Mouse (Mus musculus) midbrain, embryonic 14.5 days (tissue): Measurements from ENCODE around the gene Nup133. TPM values are rescaled to one million over a fixed set of nuclear protein-coding genes. Genes with fewer than 3 reads are reported as not detected.

Experiments
- polyA plus RNA-seq: library from polyadenylated mRNA; unstranded; fragments of >200 nt; fragmentation: Nextera tagmentation; extraction: Ambion mirVana; gene quantifications from 2 replicates; pipeline ENCODE4 v1.2.1, GENCODE M21; 2014

The Nup133 gene
- polyA plus RNA-seq, 1 experiment from 2014 or later = 33.7 TPM

Other genes starting within 250 kb of the Nup133 start
- gene Rab4a, start 143.3 kb downstream of the Nup133 start, polyA plus RNA-seq = 69.8 and 75.8 TPM in 2 replicates
- 4.5 and 4.6 TPM in 2 replicates for gene Ccsap, start 89.1 kb downstream of the Nup133 start, polyA plus RNA-seq
- gene Acta1, start 54.5 kb downstream of the Nup133 start, polyA plus RNA-seq = 3.7 and 5.5 TPM in 2 replicates
- gene Abcb10, start 33.9 kb upstream of the Nup133 start, polyA plus RNA-seq = 15.6 and 18.4 TPM in 2 replicates
- gene Taf5l, start 72.1 kb upstream of the Nup133 start, polyA plus RNA-seq = 23.3 and 29.9 TPM in 2 replicates
- gene Urb2, start 72.2 kb upstream of the Nup133 start, polyA plus RNA-seq = 4.0 and 5.7 TPM in 2 replicates